Mouse (Mus musculus) erythroblast, embryonic 14.5 days (primary cell): Measurements from ENCODE around the gene Pde5a.

Experiments used
- GATA1 ChIP-seq: IDR thresholded peaks from 2 replicates; pipeline ENCODE4 v1.6.1; 2012; ENCODE audit warnings: low read length, inconsistent platforms, mixed read lengths
- TAL1 ChIP-seq: IDR thresholded peaks from 3 replicates; pipeline ENCODE4 v1.6.1; 2012; ENCODE audit warnings: low read length, inconsistent platforms, mixed read lengths

GRCm38 (mm10) chr3:122734329-122734728 lies 5.6 kb downstream of the Pde5a start:
- no peak for TF ChIP-seq GATA1
- TF ChIP-seq TAL1: no peak
